Mouse (Mus musculus) lung, postnatal 4 days (tissue): ENCODE results near the gene Mansc4.

Source experiments
- DNase-seq, 2 experiments: peaks; one replicate each; pipeline ENCODE4 v3.0.0; 2021

The Mansc4 gene

GRCm38 (mm10) chr6:147076878-147077277 lies 10.0 kb downstream of the Mansc4 start:
- DNase-seq, result no peak

DNA sequence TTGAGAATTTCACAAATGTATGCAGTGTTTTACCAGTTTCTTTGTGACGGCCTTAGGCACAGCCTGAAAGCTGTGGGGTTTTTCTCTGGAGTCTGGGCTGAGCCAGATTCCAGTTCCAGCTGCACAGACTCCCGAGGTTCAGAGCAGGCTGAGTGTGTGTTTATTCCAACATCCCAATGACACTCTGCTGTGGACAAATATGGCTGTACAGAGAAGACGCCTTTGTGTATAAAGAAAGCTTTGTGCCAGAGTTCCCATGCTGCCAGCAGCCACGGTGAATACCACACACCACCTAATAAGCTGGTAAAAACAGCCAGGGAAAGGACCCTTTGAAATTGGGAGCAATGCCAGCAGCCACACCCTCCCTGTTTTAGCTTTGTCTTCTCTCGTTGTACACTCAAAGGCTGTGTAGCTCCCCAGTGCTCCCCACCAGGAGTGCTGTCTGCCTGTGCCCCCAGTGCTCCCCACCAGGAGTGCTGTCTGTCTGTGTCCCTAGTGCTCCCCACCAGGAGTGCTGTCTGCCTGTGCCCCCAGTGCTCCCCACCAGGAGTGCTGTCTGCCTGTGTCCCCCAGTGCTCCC lies 10.9 kb downstream of the Mansc4 start:
- peak; percentile 36 to 61 for DNase-seq

- no peak for DNase-seq
Observed at GRCm38 (mm10) chr6:147064944-147065261, 21.9 kb downstream of the Mansc4 start.

- no peak for DNase-seq
Observed at GRCm38 (mm10) chr6:147064226-147064943, 22.4 kb downstream of the Mansc4 start.

GRCm38 (mm10) chr6:147062694-147063093 lies 24.1 kb downstream of the Mansc4 start:
- peak in 1 of 2 experiments; percentile 56 for DNase-seq

DNA sequence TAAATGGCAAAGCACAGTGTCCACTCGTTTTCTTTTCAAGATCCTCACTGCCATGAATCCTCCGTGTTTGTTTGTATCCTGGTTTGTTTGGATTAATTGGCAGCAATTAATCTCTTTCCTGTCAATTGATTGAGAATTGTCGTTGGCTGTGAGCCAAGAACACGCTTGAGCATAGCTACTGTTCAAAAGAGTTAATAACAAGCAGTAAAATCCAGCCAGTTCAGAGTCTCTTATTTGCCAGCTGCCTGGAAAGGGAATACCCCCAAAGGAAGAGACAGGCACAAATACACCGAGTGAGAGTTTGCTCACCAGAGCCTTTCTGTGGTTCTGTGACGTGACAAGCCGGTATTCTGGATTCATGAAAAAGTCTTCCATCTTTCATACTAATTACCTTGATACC lies 24.8 kb downstream of the Mansc4 start:
- DNase-seq, result no peak

GRCm38 (mm10) chr6:147061630-147062029 lies 25.2 kb downstream of the Mansc4 start:
- DNase-seq, result no peak

DNA sequence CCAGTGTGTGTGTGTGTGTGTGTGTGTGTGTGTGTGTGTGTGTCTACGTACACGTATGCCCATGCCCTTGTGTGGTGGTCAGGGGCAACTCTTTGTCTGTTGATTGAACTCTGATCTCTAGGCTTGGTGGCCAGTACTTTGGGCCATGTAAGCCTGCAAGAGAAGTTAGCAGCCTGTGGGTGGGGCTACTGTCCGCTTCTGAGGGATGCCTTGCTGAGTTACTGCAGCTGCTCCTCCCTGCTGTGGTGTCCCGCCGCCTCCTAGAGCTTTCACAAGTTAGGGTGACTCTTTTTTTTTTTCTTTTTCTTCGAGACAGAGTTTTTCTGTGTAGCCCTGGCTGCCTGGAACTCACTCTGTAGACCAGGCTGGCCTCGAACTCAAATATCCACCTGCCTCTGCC lies 27.5 kb downstream of the Mansc4 start:
- DNase-seq, result peak in 1 of 2 experiments; percentile 67

DNA sequence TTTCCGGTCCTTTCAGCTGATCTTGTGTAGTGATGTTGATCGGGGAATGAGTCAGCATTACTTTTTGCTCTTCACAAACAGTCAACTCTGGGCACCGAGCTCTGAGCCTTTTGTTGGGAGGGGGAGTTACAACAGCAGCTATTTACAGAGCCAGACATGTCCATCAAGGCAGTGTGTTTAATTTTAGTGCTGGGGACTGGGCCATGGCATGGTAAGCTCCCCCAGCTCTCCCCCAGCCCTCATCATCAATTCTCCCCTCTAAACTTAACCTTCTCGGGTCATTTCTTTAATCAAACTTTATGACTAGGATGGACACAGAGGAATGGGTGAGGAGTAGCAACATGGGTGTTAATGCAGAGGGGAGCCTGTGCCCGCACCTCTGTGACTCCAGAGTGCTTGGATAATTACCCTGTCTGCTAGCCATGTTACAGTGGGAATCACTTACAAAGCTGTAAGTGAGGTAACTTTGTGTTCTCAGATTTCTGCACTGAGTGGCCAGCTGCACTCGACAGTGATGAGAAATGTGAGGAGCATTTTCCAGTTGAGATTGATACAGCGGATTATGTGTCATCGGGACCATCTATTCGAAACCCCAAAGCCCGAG lies 31.4 kb downstream of the Mansc4 start:
- DNase-seq, result no peak

GRCm38 (mm10) chr6:147053785-147054646 lies 32.8 kb downstream of the Mansc4 start:
- no peak for DNase-seq

- no peak for DNase-seq
Observed at GRCm38 (mm10) chr6:147052440-147052839, 34.4 kb downstream of the Mansc4 start.

DNA sequence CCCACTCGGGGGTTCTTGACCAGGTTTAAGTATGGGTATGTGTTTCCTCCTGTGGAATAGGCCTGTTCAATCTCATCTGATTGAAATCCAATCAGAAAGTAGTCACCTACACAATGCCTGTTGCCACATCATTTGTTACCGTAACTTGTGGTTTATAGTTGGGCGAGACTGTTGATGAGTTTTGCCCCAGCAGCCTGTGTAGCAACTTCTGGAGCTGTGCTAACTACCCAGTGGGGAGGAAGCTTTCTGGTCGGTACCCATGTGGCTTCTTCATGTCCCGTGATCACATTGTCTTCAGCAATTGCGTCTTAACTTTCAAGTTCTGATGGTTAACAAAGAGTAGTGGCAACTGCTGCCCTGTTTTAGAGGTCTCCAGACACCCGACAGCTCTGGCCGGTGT lies 35.2 kb downstream of the Mansc4 start:
- no peak for DNase-seq

GRCm38 (mm10) chr6:147049239-147049805 lies 37.5 kb downstream of the Mansc4 start:
- no peak for DNase-seq

GRCm38 (mm10) chr6:147043633-147044032 lies 43.2 kb downstream of the Mansc4 start:
- no peak for DNase-seq

- DNase-seq, result peak; percentile 91 to 92
Observed at GRCm38 (mm10) chr6:147042291-147043290, 44.2 kb downstream of the Mansc4 start, which contains the start of gene Mrps35. Gene Mrps35 (plus strand): TSS chr6:147042764.

GRCm38 (mm10) chr6:147032303-147032925 lies 54.4 kb downstream of the Mansc4 start, which contains the start of gene Rep15:
Gene Rep15 (plus strand): TSS chr6:147032584.
- DNase-seq, result no peak

DNA sequence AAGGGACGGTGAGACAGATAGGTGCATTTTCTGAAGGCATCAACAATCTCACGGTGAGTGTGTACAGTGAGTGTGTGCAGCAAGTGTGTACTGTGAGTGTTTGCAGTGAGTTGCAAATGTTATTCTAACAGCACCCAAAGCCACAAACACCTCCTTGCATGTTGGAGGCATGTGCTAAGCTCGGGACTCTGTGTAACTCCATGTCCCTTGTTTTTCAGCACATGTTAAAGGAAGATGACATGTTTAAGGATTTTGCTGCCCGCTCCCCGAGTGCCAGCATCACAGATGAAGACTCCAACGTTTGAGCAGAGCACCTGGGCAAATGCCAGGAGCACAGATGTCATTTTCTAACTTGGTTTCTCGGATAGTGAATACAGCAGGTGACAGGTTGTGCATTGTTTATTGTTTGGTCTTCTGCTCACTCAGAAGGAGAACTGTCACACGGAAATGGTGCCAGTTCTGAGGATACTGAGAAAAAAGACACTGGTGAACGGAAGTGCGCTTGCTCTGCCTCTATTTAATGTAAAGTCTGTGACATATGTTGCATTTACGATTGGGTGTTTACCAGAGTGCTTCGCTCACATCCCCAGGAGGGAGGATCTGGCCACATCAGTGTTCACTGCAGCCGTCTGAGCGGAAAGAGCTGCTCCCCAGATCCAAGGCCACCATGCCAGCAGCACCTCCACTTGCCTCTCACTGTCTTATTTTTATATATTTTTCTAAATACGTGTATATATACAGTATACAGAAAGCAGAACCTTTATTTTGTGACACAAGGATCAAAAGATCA lies 56.5 kb downstream of the Mansc4 start:
- no peak for DNase-seq

DNA sequence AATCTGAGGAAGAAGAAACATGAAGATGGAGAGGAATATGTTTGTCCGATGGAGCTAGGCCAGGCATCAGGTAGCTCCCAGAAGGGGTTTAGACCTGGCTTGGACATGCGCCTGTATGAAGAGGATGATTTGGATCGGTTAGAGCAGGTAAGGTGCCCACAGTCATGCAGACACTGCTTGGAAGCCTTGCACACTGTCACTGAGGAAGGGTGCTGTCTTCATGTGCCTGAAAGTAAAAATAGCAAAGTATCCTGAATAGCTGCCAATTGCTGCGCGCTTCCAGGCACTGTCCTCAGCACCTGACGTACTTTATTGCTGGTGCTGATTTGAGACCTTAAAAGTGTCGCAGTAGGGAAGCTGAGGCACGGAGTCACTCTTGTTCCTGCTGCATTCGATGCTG lies 57.2 kb downstream of the Mansc4 start:
- DNase-seq, result no peak

- no peak for DNase-seq
Observed at GRCm38 (mm10) chr6:147028396-147028795, 58.4 kb downstream of the Mansc4 start.
